1 mouse cellular context compared by ENCODE assay signal in the genomic region with DNA sequence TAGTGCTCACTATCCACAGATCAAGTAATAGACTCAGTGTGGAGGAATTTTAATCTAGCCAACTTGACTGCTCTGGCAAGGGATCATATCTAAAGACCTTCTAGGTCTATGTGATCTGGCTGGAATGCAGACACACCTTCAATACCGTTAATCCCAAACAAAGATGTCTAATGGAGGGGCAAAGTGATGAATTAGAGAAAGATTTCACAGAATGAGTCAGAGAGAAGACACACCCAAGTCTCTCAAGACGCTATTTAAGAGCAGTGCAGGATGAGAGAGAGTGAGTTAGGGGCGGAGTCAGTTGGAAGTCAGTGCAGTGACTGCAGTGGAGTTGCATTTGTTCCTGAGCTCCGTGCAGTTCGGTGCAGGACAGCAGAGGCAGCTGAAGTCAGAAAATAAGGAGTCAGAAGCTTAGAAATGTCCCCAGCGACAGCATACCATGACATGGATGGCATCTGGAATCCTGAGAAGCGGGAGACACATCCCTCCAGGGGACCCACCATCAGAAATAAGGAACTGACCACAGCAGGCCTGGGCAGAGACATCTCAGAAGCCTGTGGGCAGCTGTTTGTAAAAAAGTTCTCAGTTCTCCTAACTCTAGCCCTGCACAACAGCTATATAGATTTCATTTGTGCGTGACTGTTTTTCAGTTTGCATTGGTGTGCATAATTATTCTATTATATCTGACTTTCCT.
TF ChIP-seq lines count a peak whose summit lies in the region.

No protein-coding gene starts in this region.

TF ChIP-seq in CH12.LX, 34 proteins besides CTCF, POLR2A, EP300 and RAD21 (continued from another document):
- TF ChIP-seq BHLHE40 (IDR thresholded peaks at IDR 0.05; ENCODE audit: low read depth, low read length) = no peak
- no peak for TF ChIP-seq POLR2AphosphoS2 (IDR thresholded peaks at IDR 0.05; ENCODE audit: low read depth, low read length)
- TF ChIP-seq E2F4 (IDR thresholded peaks at IDR 0.05; ENCODE audit: insufficient replicate concordance, low read depth, low read length) = no peak
- TF ChIP-seq GABPA (IDR thresholded peaks at IDR 0.05; ENCODE audit: insufficient replicate concordance, low read depth, low read length) = no peak
- no peak for TF ChIP-seq JUND (conservative IDR thresholded peaks at IDR 0.05; ENCODE audit: low read depth, low read length)
- no peak for TF ChIP-seq IRF4 (IDR thresholded peaks at IDR 0.05; ENCODE audit: low read depth, low read length)
